Mouse (Mus musculus) heart, adult 2 months (tissue): ENCODE data around the gene Agap2. TPM values are rescaled to one million over a fixed set of nuclear protein-coding genes. Genes with fewer than 3 reads are reported as not detected.

Experiments
- DNase-seq, 2 experiments: peaks; one replicate each; pipeline ENCODE4 v3.0.0; 2021
- H3K27ac ChIP-seq: fragments of 200-600 bp; 2 replicates; pipeline ENCODE4 v1.8.1; 2022
- H3K27me3 ChIP-seq: fragments of 200-500 bp; 2 replicates; pipeline ENCODE4 v1.6.1; 2012; ENCODE audit warnings: mild to moderate bottlenecking, low read length, inconsistent platforms, mixed read lengths; ENCODE audit not compliant: control insufficient read depth, insufficient read depth
- H3K36me3 ChIP-seq: fragments of 200-500 bp; 2 replicates; pipeline ENCODE4 v1.6.1; 2012; ENCODE audit warnings: low read length, inconsistent platforms; ENCODE audit not compliant: control insufficient read depth, insufficient read depth
- H3K4me1 ChIP-seq: fragments of 200-500 bp; 2 replicates; pipeline ENCODE4 v1.6.1; 2011; ENCODE audit warnings: low read length; ENCODE audit not compliant: control insufficient read depth, insufficient read depth
- H3K4me3 ChIP-seq: fragments of 200-600 bp; 2 replicates; pipeline ENCODE4 v1.8.1; 2022
- H3K79me2 ChIP-seq: fragments of 200-500 bp; replicated peaks from 2 replicates; pipeline ENCODE4 v1.6.1; 2012; ENCODE audit warnings: mild to moderate bottlenecking, inconsistent platforms, low read length, moderate library complexity, mixed read lengths; ENCODE audit not compliant: control insufficient read depth, insufficient read depth
- H3K9ac ChIP-seq: fragments of 200-500 bp; 2 replicates; pipeline ENCODE4 v1.6.1; 2012; ENCODE audit warnings: low read depth, mild to moderate bottlenecking, control low read depth, inconsistent platforms, low read length, mixed read lengths
- CTCF ChIP-seq: fragments of 200-600 bp; IDR thresholded peaks from 2 replicates; pipeline ENCODE4 v1.8.1; 2022; ENCODE audit warnings: antibody characterized with exemption, mild to moderate bottlenecking, moderate library complexity
- EP300 ChIP-seq: fragments of 200-500 bp; IDR thresholded peaks from 2 replicates; pipeline ENCODE4 v1.6.1; 2011; ENCODE audit warnings: low read depth, low read length, control low read depth; ENCODE audit not compliant: insufficient read depth
- POLR2A ChIP-seq: fragments of 200-500 bp; IDR thresholded peaks from 2 replicates; pipeline ENCODE4 v1.6.1; 2011; ENCODE audit warnings: mild to moderate bottlenecking, low read depth, low read length, control low read depth; ENCODE audit not compliant: insufficient read depth
- WGBS: fragments of 180-500 bp; shearing (Covaris S2); methylation state at CpG from one replicate; pipeline ENCODE4 v1.1.7; 2018; 5-methylcytosine and 5-hydroxymethylcytosine counted together
- intact Hi-C: fragments of 180-260 bp; cut with DNase I; formaldehyde crosslinking; loops from one replicate; pipeline ENCODE4 v1.15.1; 2025
- polyA plus RNA-seq: library from polyadenylated mRNA; depleted of rRNA; stranded (reverse); fragments of >200 nt; gene quantifications from 2 replicates; pipeline ENCODE4 v1.2.3, GENCODE M21; 2012; rRNA removed
- total RNA-seq, 2 experiments: library from RNA; stranded (reverse); gene quantifications; 2 replicates each; pipeline ENCODE4 v1.2.3; 2021

Gene Agap2
- total and polyA plus RNA-seq, 3 experiments: 4.8 to 5.5 (median 5.0) TPM

DNA sequence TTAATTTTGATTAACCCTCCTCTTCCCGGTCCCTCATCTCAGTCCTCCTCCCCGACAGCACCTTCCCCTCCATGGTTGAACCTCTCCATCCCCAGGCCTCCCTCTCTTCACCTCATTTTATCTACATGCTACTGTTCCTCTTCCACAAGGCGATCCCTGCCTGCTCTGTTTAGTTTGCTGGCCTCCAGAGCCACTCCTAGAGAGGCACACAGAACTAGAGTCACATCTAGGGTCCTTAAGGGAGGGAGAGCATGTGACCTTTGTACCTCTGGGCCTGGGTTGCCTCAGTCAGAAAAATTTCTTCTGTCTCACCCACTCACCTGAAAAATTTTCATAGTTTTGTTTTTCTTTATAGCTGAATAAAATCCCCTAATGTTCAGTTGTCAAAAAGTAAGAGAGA is 62.8 kb downstream of the Agap2 start:
- no peaks in the 10 kb centered on the region for H3K36me3 ChIP-seq
- H3K27me3 ChIP-seq: no peaks in the 10 kb centered on the region
- intact Hi-C loops: no loop called here
- no peak overlapping the region for H3K9ac ChIP-seq
- H3K4me3 ChIP-seq: no peak overlapping the region
- no peaks in the 10 kb centered on the region for H3K4me1 ChIP-seq
- WGBS: 76% methylated on average over 3 of the region's 3 CpGs
- no peak for DNase-seq
- no peak overlapping the region for H3K27ac ChIP-seq
- TF ChIP-seq EP300 (no peak), POLR2A (no peak), CTCF (no peak)
- no peaks in the 10 kb centered on the region for H3K79me2 ChIP-seq

DNA sequence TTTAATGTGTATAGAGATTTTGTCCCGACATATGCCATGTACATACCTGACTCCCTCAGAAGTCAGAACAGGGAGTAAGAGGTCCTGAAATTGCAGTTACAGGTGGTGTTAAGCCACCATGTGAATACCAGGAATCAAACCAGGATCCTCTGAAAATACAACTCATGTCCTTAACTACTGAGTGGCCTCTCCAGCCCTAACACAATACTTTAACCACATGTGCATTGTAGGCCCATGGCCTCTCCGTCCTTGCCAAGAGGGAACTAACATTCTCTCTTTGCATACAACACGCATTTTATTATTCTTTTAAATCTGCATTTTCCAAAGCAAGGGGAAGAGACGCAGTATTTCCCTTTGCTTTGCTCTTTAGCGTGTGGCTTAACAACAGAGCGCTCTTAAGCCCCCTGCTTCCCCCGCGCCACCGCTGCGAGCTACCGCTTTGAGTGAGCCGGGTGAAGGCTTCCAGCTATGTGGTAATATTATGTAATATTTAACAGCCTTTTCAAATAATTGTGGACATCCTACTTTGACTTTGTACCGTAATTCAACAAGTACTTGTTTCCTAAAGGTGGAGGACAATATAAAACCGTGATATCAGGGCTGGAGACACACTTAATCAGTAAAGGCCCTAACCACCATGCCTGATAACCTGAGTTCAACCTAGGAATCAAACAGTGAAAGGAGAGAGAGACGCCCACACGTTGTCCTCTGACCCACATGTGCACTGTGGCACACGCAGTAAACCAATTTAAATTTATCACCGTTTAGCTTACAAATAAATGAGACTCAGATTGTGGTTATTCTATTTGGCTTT is 63.5 kb downstream of the Agap2 start:
- no peak for DNase-seq
- no peaks in the 10 kb centered on the region for H3K27me3 ChIP-seq
- intact Hi-C loops: no loop called here
- no peaks in the 10 kb centered on the region for H3K79me2 ChIP-seq
- 87% methylated on average over 18 of the region's 18 CpGs for WGBS
- H3K27ac ChIP-seq: no peak overlapping the region
- H3K9ac ChIP-seq: no peak overlapping the region
- H3K4me1 ChIP-seq: no peaks in the 10 kb centered on the region
- TF ChIP-seq POLR2A (no peak), EP300 (no peak), CTCF (no peak)
- no peaks in the 10 kb centered on the region for H3K36me3 ChIP-seq
- no peak overlapping the region for H3K4me3 ChIP-seq

DNA sequence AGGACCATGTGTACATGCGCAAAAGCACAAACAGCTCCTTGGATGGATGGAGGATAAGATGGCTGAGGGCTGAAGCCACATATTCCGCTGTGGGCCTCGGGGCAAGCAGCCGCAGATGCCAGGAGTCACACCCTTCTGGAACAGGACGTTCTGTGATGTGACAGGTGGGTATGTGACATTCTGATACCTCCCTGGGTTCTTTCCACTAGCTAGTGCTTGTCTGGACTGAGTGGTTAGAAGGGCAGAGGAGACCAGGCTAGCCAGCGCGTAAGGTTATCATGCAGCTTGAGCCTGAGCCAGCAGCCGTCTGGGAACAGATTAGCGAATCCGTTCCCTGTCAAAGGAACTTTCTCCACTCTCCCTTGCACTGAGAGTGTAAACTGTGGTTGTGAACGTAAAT is 65.9 kb downstream of the Agap2 start:
- no peak for DNase-seq
- Histone ChIP-seq H3K27ac (no peak overlapping the region), H3K4me3 (no peak overlapping the region), H3K4me1 (no peaks in the 10 kb centered on the region), H3K36me3 (no peaks in the 10 kb centered on the region), H3K79me2 (no peaks in the 10 kb centered on the region), H3K9ac (no peak overlapping the region), H3K27me3 (no peaks in the 10 kb centered on the region)
- WGBS: 61% methylated on average over 11 of the region's 11 CpGs
- TF ChIP-seq EP300 (no peak), CTCF (no peak), POLR2A (no peak)
- intact Hi-C loops: no loop called here

DNA sequence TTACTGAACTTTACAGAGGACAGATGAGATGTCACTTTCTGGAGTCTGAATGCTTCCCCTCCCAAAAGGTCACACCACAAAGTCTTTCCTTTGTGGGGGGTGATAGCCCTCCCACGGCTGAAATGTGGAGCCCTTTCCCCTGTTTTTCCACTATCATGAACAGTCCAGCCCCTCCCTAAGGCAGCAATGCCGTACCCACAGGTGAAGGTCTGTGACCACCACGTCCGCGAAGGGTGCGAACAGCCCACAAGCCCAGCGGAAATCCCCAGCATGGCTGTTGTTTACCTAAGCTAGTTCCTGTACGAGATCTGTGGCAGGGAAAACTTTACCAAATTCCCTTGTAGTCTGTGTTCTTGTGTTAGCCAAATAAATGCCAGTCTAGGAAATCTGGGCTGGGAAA is 66.4 kb downstream of the Agap2 start:
- peak in 1 of 2 experiments; percentile 28 for DNase-seq
- intact Hi-C loops: no loop called here
- no peak for TF ChIP-seq POLR2A
- no peak for TF ChIP-seq EP300
- TF ChIP-seq CTCF: no peak

More for the DNA sequence above, 66.4 kb downstream of the Agap2 start:
- Histone ChIP-seq H3K36me3 (no peaks in the 10 kb centered on the region), H3K27me3 (no peaks in the 10 kb centered on the region), H3K4me1 (no peaks in the 10 kb centered on the region), H3K27ac (no peak overlapping the region), H3K4me3 (no peak overlapping the region), H3K79me2 (no peaks in the 10 kb centered on the region), H3K9ac (no peak overlapping the region)
- 58% methylated on average over 8 of the region's 8 CpGs for WGBS

Other genes starting within 250 kb of the Agap2 start
- 1 to 10 TPM; 4.9 to 5.5 TPM for gene Atp23, start 173.9 kb upstream of the Agap2 start, total RNA-seq
- gene Atp23, start 173.9 kb upstream of the Agap2 start, polyA plus RNA-seq: 5.3 and 5.5 TPM in 2 replicates
- gene Ctdsp2, start 96.6 kb upstream of the Agap2 start, total RNA-seq: 100 to 1,000 TPM in 1 of 2 experiments, 10 to 100 TPM in 1; 82.2 to 108 TPM
- 85.6 and 114 TPM in 2 replicates for gene Ctdsp2, start 96.6 kb upstream of the Agap2 start, polyA plus RNA-seq
- gene Avil, start 74.6 kb upstream of the Agap2 start, total RNA-seq: under 1 TPM; 0.34 to 0.48 TPM
- 0.26 and 0.29 TPM in 2 replicates for gene Avil, start 74.6 kb upstream of the Agap2 start, polyA plus RNA-seq
- 10 to 100 TPM; 50.8 to 58.7 TPM for gene Tsfm, start 44.4 kb upstream of the Agap2 start, total RNA-seq
- 40.0 and 42.4 TPM in 2 replicates for gene Tsfm, start 44.4 kb upstream of the Agap2 start, polyA plus RNA-seq
- gene Mettl1, start 33.9 kb upstream of the Agap2 start, total RNA-seq: 1 to 10 TPM; 6.3 to 7.0 TPM
- gene Mettl1, start 33.9 kb upstream of the Agap2 start, polyA plus RNA-seq: 12.3 and 16.0 TPM in 2 replicates
- not detected for gene Eef1akmt3, start 33.8 kb upstream of the Agap2 start, total RNA-seq
- gene Eef1akmt3, start 33.8 kb upstream of the Agap2 start, polyA plus RNA-seq: 0.06 TPM in 2 replicates
- under 1 TPM in 1 of 2 experiments, not detected in 1; 0.10 TPM for gene Cyp27b1, start 27.0 kb upstream of the Agap2 start, total RNA-seq
- gene Cyp27b1, start 27.0 kb upstream of the Agap2 start, polyA plus RNA-seq: 0.12 and 0.35 TPM in 2 replicates
- gene March9, start 15.1 kb upstream of the Agap2 start, total RNA-seq: 1 to 10 TPM; 2.8 to 3.1 TPM
- 2.5 and 2.7 TPM in 2 replicates for gene March9, start 15.1 kb upstream of the Agap2 start, polyA plus RNA-seq
- 10 to 100 TPM; 77.8 to 83.0 TPM for gene Cdk4, start 11.8 kb upstream of the Agap2 start, total RNA-seq
- gene Cdk4, start 11.8 kb upstream of the Agap2 start, polyA plus RNA-seq: 110 and 139 TPM in 2 replicates
- gene Tspan31, start 5.0 kb upstream of the Agap2 start, total RNA-seq: 10 to 100 TPM; 39.3 to 51.0 TPM
- 67.6 and 130 TPM in 2 replicates for gene Tspan31, start 5.0 kb upstream of the Agap2 start, polyA plus RNA-seq
- gene Os9, start 45.8 kb downstream of the Agap2 start, total RNA-seq: 10 to 100 TPM; 24.4 to 25.1 TPM
- gene Os9, start 45.8 kb downstream of the Agap2 start, polyA plus RNA-seq: 25.6 and 26.4 TPM in 2 replicates
- 1 to 10 TPM; 1.8 to 2.0 TPM for gene B4galnt1, start 89.9 kb downstream of the Agap2 start, total RNA-seq
- 4.0 and 9.5 TPM in 2 replicates for gene B4galnt1, start 89.9 kb downstream of the Agap2 start, polyA plus RNA-seq
- gene Slc26a10, start 105.4 kb downstream of the Agap2 start, total RNA-seq: 10 to 100 TPM; 13.2 to 14.7 TPM
- gene Slc26a10, start 105.4 kb downstream of the Agap2 start, polyA plus RNA-seq: 40.5 and 68.0 TPM in 2 replicates
- gene Arhgef25, start 114.8 kb downstream of the Agap2 start, total RNA-seq: 10 to 100 TPM in 1 of 2 experiments, 1 to 10 TPM in 1; 9.8 to 10.1 TPM
- 17.4 and 18.2 TPM in 2 replicates for gene Arhgef25, start 114.8 kb downstream of the Agap2 start, polyA plus RNA-seq
- 10 to 100 TPM; 23.7 to 24.2 TPM for gene Dtx3, start 120.4 kb downstream of the Agap2 start, total RNA-seq
- 92.6 and 102 TPM in 2 replicates for gene Dtx3, start 120.4 kb downstream of the Agap2 start, polyA plus RNA-seq
- gene Pip4k2c, start 136.3 kb downstream of the Agap2 start, total RNA-seq: 10 to 100 TPM; 25.7 to 28.8 TPM
- gene Pip4k2c, start 136.3 kb downstream of the Agap2 start, polyA plus RNA-seq: 29.0 and 42.3 TPM in 2 replicates
- gene Kif5a, start 188.1 kb downstream of the Agap2 start, total RNA-seq: under 1 TPM; 0.34 to 0.45 TPM
- gene Kif5a, start 188.1 kb downstream of the Agap2 start, polyA plus RNA-seq: 1.3 and 2.2 TPM in 2 replicates
- 100 to 1,000 TPM; 123 to 135 TPM for gene Dctn2, start 191.1 kb downstream of the Agap2 start, total RNA-seq
- 139 and 167 TPM in 2 replicates for gene Dctn2, start 191.1 kb downstream of the Agap2 start, polyA plus RNA-seq
- 10 to 100 TPM; 19.2 to 20.4 TPM for gene Mbd6, start 213.7 kb downstream of the Agap2 start, total RNA-seq
- 15.8 and 22.3 TPM in 2 replicates for gene Mbd6, start 213.7 kb downstream of the Agap2 start, polyA plus RNA-seq
- 10 to 100 TPM; 42.6 to 47.7 TPM for gene Mars, start 236.5 kb downstream of the Agap2 start, total RNA-seq
- gene Mars, start 236.5 kb downstream of the Agap2 start, polyA plus RNA-seq: 36.6 and 51.3 TPM in 2 replicates
- gene Arhgap9, start 246.7 kb downstream of the Agap2 start, total RNA-seq: 1 to 10 TPM; 2.3 to 2.4 TPM
- gene Arhgap9, start 246.7 kb downstream of the Agap2 start, polyA plus RNA-seq: 2.5 and 4.8 TPM in 2 replicates